Mouse (Mus musculus) natural killer cell, adult 2 months (primary cell): ENCODE data around the gene Wdr70.
A peak's percentile ranks its signal among the peaks of the same experiment; 100 is the strongest.
"Not testable (repeated sequence)": the region's sequence is repeated elsewhere in the genome, so short reads cannot be mapped to it uniquely, and the experiment has no call there.

Experiments used
- DNase-seq, 2 experiments: peaks; one replicate each; pipeline ENCODE4 v3.0.0; 2022; ENCODE audit warnings: low spot score in 2 of 2

Gene Wdr70

DNA sequence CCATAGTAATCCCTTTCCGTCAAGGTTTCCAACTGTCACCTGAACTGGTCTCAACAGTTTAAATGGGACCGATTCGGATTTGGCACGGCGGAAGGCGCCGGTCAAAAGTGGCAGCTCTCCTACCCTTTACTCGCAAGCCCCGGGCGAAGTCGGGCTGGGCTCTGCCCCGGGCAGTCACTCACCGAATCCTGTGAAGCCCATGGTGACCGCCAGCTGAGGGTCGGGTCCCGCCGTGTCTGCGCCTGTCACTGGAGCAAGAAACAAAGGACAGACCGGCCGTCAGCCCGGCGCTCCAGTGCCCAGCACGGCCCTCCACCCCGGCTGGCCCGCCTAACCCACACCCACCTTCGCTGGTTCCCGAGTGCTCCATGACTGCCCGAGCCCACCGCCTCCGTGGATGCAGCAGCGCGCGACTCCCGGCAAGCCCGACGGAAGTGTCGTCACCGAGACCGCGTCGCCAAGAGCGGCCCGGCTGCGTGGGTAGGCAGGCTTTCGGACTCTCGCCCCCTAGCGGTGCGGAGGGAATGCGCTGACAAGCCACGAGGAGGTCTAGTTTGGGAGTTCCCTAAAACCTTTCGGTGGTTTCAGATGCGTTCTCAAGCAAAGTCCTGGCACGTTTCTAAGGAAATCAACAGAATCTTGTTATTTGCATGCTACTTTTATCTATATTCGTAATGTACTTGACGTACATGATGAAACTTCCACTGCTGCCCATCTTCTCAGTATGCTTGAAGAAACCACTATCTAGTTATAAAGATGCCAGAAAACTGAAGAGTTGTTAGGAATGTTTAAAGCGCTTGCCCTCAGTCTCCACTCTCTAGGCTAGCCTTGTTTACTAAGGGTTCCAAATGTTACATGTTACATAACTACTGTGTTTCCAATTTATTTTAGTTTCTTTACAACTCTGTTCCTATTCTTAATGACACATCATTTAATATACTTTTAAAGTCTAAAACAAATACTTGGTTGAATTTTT, at the start of gene Wdr70:
TSS of gene Wdr70 (minus strand) at position 436 of the 976 bp plus-strand sequence.
- DNase-seq = peak; percentile 93 to 97

GRCm38 (mm10) chr15:8135606-8136005, 36.6 kb upstream of the Wdr70 start:
- no peak for DNase-seq

GRCm38 (mm10) chr15:8131761-8132160, 32.8 kb upstream of the Wdr70 start:
- DNase-seq = no peak

- DNase-seq = no peak
Measured at GRCm38 (mm10) chr15:8131268-8131667, 32.3 kb upstream of the Wdr70 start.

DNA sequence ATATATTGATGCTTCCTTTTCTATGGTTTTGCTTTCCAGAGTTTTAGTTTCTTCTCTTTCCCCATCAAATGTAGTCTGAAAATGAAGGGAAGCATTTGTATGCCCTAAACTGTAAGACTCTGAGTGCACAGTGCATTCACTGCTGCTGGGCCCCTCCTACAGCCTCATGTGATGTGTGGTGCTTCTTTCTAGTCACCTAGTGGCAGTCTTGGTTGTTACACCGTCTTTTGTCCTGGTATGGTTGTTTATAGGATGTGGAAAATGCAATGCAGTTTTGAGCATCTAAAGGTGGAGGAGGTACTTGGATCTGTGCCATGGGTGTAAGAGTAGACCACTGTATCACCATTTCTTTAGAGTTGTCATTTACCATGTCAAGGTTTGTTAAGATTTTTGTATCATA, 30.3 kb upstream of the Wdr70 start:
- no peak for DNase-seq

GRCm38 (mm10) chr15:8109782-8110181, 10.8 kb upstream of the Wdr70 start:
- no peak for DNase-seq

- DNase-seq = peak; percentile 77 to 83
Measured at GRCm38 (mm10) chr15:8108966-8109743, 10.1 kb upstream of the Wdr70 start, which contains the start of gene Nup155. Nup155 (plus strand) TSS chr15:8109273.

- DNase-seq = no peak
Measured at GRCm38 (mm10) chr15:8108360-8108965, 9.5 kb upstream of the Wdr70 start.

- DNase-seq = not testable (repeated sequence)
Measured at GRCm38 (mm10) chr15:8101975-8102542, 3.0 kb upstream of the Wdr70 start.

DNA sequence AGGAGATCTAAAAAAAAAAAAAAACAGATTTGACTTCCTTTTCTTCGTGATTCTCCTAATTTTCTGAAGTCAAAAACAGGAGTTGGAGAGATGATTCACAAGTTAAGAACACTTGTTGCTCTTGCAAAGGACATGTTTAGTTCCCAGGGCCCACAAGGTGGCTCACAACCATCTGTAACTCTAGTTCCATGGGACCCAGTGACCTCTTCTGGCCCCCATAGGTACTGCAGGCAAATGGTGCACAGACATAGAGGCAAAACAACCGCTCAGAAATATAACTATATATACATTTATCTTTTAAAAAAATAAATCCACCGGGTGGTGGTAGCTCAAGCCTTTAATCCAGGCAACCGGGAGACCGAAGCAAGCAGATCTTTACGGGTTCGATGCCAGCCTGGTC, 1.2 kb downstream of the Wdr70 start:
- peak; percentile 68 to 80 for DNase-seq

GRCm38 (mm10) chr15:8092668-8093067, 6.3 kb downstream of the Wdr70 start:
- not testable (repeated sequence) for DNase-seq

DNA sequence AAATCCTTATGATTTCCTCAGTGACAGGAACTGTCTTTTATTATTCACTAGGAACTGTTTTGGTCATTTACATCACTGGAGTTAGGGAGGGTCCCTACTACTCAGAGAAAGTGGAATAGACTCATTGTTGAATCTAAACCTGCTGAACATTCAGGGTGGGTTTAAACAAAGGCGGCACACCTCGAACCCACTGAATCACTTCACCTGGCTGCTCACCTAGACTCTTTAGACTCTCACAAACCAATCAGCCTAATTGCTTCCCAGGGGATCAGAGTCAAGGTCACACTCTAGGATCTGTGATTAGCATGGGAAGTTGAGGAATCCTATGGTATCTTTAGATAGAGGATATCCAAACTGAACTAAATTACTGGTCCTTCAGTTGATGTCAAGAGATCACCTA, 8.3 kb downstream of the Wdr70 start:
- DNase-seq = no peak

DNA sequence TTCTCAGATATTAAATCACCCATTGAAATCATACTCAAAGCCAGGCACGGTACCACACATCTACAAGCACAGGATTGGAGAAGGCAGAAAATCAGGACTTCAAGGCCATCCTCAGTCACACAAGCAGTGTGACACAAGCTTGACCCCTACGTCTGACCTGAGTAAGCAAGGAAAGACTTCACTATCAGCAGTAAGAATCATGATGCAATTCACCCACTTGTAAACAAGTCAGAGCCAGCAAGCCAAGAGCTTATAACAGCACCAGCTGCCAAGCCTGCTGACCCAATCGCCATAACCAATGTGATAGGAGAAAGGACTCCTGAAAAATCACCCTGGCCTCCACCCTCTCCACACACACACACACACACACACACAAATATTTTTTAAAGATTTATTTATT, 10.3 kb downstream of the Wdr70 start:
- no peak for DNase-seq

- no peak for DNase-seq
Measured at GRCm38 (mm10) chr15:8087293-8087692, 11.7 kb downstream of the Wdr70 start.

DNA sequence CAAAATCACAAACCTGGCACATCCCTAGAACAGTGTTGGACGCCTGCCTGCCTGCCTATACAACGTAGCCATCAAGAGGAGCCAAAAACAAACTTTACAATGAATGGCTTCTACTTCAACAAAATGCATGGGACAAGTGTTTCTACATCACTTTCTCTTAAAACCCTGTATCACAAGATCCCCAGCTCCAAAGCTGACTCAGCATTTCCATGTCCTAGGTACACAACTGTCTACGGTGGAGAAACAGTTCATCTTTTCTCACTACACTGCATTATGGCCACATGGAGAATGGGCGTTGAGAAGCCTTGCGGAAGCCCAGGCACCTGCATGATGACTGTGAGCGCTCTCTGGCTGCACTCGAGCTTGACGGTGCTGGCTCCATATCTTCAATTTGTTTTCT, 16.9 kb downstream of the Wdr70 start:
- no peak for DNase-seq

DNA sequence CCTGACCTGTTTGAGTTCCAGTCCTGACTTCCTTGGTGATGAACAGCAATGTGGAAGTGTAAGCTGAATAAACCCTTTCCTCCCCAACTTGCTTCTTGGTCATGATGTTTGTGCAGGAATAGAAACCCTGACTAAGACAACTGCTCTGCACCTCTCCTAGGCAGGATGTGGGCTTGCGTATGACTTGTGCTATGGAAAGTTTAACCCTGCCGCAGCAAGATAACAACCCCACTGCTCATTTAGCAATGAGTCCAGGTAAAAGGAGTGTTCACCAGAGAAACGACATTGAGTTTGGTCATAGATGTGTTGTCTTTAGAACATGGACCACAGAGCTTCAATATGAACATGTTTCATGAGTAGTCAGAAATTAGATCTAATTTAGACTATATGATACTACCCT, 25.9 kb downstream of the Wdr70 start:
- not testable (repeated sequence) for DNase-seq

GRCm38 (mm10) chr15:8065221-8065620, 33.8 kb downstream of the Wdr70 start:
- DNase-seq = no peak

GRCm38 (mm10) chr15:8051177-8051576, 47.8 kb downstream of the Wdr70 start:
- DNase-seq = peak; percentile 24 to 39

- DNase-seq = no peak
Measured at GRCm38 (mm10) chr15:8039834-8040233, 59.2 kb downstream of the Wdr70 start.

GRCm38 (mm10) chr15:8038457-8038856, 60.6 kb downstream of the Wdr70 start:
- DNase-seq = no peak

DNA sequence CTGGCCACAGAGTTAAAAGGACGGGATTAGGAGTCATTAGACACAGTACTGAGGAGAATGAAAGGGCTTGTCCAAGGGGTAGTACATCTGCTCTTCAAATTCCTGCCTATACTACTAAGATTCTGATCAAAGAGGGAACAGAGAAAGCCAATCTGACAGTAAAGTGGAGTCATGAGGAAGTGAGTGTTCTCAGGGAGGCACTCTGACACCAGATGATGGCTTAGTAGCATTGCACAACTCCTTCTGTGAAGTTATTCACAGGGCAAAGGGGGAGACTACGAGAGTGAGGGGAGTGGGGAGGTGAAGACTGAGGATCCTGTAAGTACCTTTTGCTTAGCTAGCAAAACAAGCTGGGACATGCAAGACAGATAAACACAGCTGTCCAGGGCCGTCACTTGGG, 61.2 kb downstream of the Wdr70 start:
- DNase-seq = no peak

GRCm38 (mm10) chr15:8031211-8031610, 67.8 kb downstream of the Wdr70 start:
- DNase-seq = no peak
